Mouse (Mus musculus) CH12.LX (cell line): Measurements from ENCODE around the gene Zbtb42. TPM values are rescaled to one million over a fixed set of nuclear protein-coding genes. Genes with fewer than 3 reads are reported as not detected.

ENCODE experiments used
- DNase-seq: peaks from one replicate; pipeline ENCODE4 v3.0.0-alpha.2; 2013; ENCODE audit errors: extremely low read depth
- H3K27ac ChIP-seq: 2 replicates; pipeline ENCODE4 v1.5.1; 2012; ENCODE audit warnings: low read depth, mild to moderate bottlenecking, control low read depth, moderate library complexity; ENCODE audit not compliant: insufficient read depth
- H3K27me3 ChIP-seq: replicated peaks from 2 replicates; pipeline ENCODE3; 2012; ENCODE audit warnings: inconsistent platforms
- H3K36me3 ChIP-seq, 2 experiments: replicated peaks in 1 of 2; 2 replicates each; pipeline versions ENCODE3 to v1.6.1; 2012; ENCODE audit warnings: inconsistent platforms in 1 of 2, low read length in 1 of 2, mild to moderate bottlenecking in 1 of 2, mixed read lengths in 1 of 2, moderate library complexity in 1 of 2; ENCODE audit not compliant: control insufficient read depth in 1 of 2, insufficient read depth in 1 of 2
- H3K4me1 ChIP-seq, 2 experiments: 2 replicates each; pipeline ENCODE4 v1.6.1; 2012; ENCODE audit warnings: inconsistent platforms in 1 of 2, moderate library complexity in 1 of 2; ENCODE audit not compliant: insufficient read depth in 2 of 2, control insufficient read depth in 1 of 2
- H3K4me2 ChIP-seq: 2 replicates; pipeline ENCODE4 v1.6.1; 2012; ENCODE audit warnings: low read depth, mild to moderate bottlenecking, control low read depth; ENCODE audit not compliant: poor library complexity, insufficient read depth, severe bottlenecking
- H3K4me3 ChIP-seq, 3 experiments: fragments of 150-350 bp in 1 of 3; sonication (generic) in 1 of 3; replicated peaks in 1 of 3; 2 replicates each; pipeline versions ENCODE3 to v1.5.1; 2011 to 2012; ENCODE audit warnings: low read depth in 2 of 3, low read length in 2 of 3, mild to moderate bottlenecking in 2 of 3, moderate library complexity in 2 of 3, control low read depth in 1 of 3, improper control_type of control experiment in 1 of 3, inconsistent platforms in 1 of 3, mixed read lengths in 1 of 3; ENCODE audit not compliant: poor library complexity in 1 of 3
- H3K79me2 ChIP-seq: replicated peaks from 2 replicates; pipeline ENCODE4 v1.6.1; 2012; ENCODE audit warnings: mild to moderate bottlenecking, moderate library complexity; ENCODE audit not compliant: control insufficient read depth, poor library complexity, insufficient read depth, severe bottlenecking; ENCODE audit errors: extremely low read depth
- H3K9ac ChIP-seq: 2 replicates; pipeline ENCODE4 v1.6.1; 2012; ENCODE audit warnings: low read depth, mild to moderate bottlenecking, control low read depth, moderate library complexity; ENCODE audit not compliant: insufficient read depth
- H3K9me3 ChIP-seq: replicated peaks from 2 replicates; pipeline ENCODE3; 2012; ENCODE audit warnings: low read length, inconsistent platforms, mixed read lengths
- E2F4 ChIP-seq: IDR thresholded peaks from 2 replicates; pipeline ENCODE4 v1.6.1; 2011; ENCODE audit warnings: low read depth, low read length, improper control_type of control experiment; ENCODE audit not compliant: insufficient replicate concordance
- ELF1 ChIP-seq: IDR thresholded peaks from 2 replicates; pipeline ENCODE4 v1.6.1; 2014; ENCODE audit warnings: low read depth, mild to moderate bottlenecking, inconsistent platforms, low read length, improper control_type of control experiment
- GABPA ChIP-seq: IDR thresholded peaks from 2 replicates; pipeline ENCODE4 v1.6.1; 2012; ENCODE audit warnings: low read depth, low read length, improper control_type of control experiment, inconsistent platforms; ENCODE audit not compliant: insufficient replicate concordance
- HCFC1 ChIP-seq: IDR thresholded peaks from 2 replicates; pipeline ENCODE4 v1.6.1; 2012; ENCODE audit warnings: low read depth, mild to moderate bottlenecking, inconsistent platforms, low read length, improper control_type of control experiment
- JUN ChIP-seq: IDR thresholded peaks from 2 replicates; pipeline ENCODE4 v1.6.1; 2011; ENCODE audit warnings: low read depth, mild to moderate bottlenecking, low read length, improper control_type of control experiment, moderate library complexity; ENCODE audit not compliant: insufficient read depth
- MAFK ChIP-seq: IDR thresholded peaks from 2 replicates; pipeline ENCODE4 v1.6.1; 2011; ENCODE audit warnings: low read length, improper control_type of control experiment; ENCODE audit not compliant: insufficient replicate concordance
- MAX ChIP-seq: IDR thresholded peaks from 2 replicates; pipeline ENCODE4 v1.6.1; 2011; ENCODE audit warnings: low read length, improper control_type of control experiment
- MAZ ChIP-seq: IDR thresholded peaks from 2 replicates; pipeline ENCODE4 v1.6.1; 2012; ENCODE audit warnings: low read depth, mild to moderate bottlenecking, inconsistent platforms, low read length, improper control_type of control experiment, moderate library complexity
- MXI1 ChIP-seq: IDR thresholded peaks from 2 replicates; pipeline ENCODE4 v1.6.1; 2011; ENCODE audit warnings: mild to moderate bottlenecking, low read depth, low read length, improper control_type of control experiment
- MYC ChIP-seq: IDR thresholded peaks from 2 replicates; pipeline ENCODE4 v1.6.1; 2011; ENCODE audit warnings: low read depth, mild to moderate bottlenecking, improper control_type of control experiment, low read length
- NRF1 ChIP-seq: IDR thresholded peaks from 2 replicates; pipeline ENCODE4 v1.6.1; 2014; ENCODE audit warnings: low read depth, mild to moderate bottlenecking, inconsistent platforms, low read length, improper control_type of control experiment, moderate library complexity
- POLR2A ChIP-seq: IDR thresholded peaks from 2 replicates; pipeline ENCODE4 v1.6.1; 2011; ENCODE audit warnings: low read depth, mild to moderate bottlenecking, improper control_type of control experiment, low read length
- RAD21 ChIP-seq: IDR thresholded peaks from 2 replicates; pipeline ENCODE4 v1.6.1; 2011; ENCODE audit warnings: low read depth, mild to moderate bottlenecking, low read length, improper control_type of control experiment, moderate library complexity
- RCOR1 ChIP-seq: conservative IDR thresholded peaks from 2 replicates; pipeline ENCODE4 v1.6.1; 2012; ENCODE audit warnings: low read depth, mild to moderate bottlenecking, inconsistent platforms, low read length, improper control_type of control experiment
- SIN3A ChIP-seq: IDR thresholded peaks from 2 replicates; pipeline ENCODE4 v1.6.1; 2012; ENCODE audit warnings: low read length, improper control_type of control experiment, inconsistent platforms
- SMC3 ChIP-seq: IDR thresholded peaks from 2 replicates; pipeline ENCODE4 v1.6.1; 2011; ENCODE audit warnings: low read depth, low read length, improper control_type of control experiment
- TBP ChIP-seq: conservative IDR thresholded peaks from 2 replicates; pipeline ENCODE4 v1.6.1; 2011; ENCODE audit warnings: low read depth, low read length, improper control_type of control experiment
- USF1 ChIP-seq: IDR thresholded peaks from 2 replicates; pipeline ENCODE4 v1.6.1; 2014; ENCODE audit warnings: low read depth, mild to moderate bottlenecking, inconsistent platforms, low read length, improper control_type of control experiment
- USF2 ChIP-seq: conservative IDR thresholded peaks from 2 replicates; pipeline ENCODE4 v1.6.1; 2011; ENCODE audit warnings: low read depth, low read length, improper control_type of control experiment
- ZC3H11A ChIP-seq: IDR thresholded peaks from 2 replicates; pipeline ENCODE4 v1.6.1; 2012; ENCODE audit warnings: low read depth, mild to moderate bottlenecking, inconsistent platforms, low read length, improper control_type of control experiment
- ZMIZ1 ChIP-seq: IDR thresholded peaks from 2 replicates; pipeline ENCODE4 v1.6.1; 2012; ENCODE audit warnings: low read depth, mild to moderate bottlenecking, inconsistent platforms, low read length, improper control_type of control experiment
- dilution Hi-C: fragments of 300-500 bp; cut with MboI; formaldehyde crosslinking; loops from 2 replicates; pipeline ENCODE4 v1.14.3; 2020; ENCODE audit warnings: low sequenced_read_pairs; ENCODE audit not compliant: extremely low pct_unique_long_range_greater_than_20kb, extremely low pct_ligation_motif_present
- in situ Hi-C: fragments of 300-500 bp; cut with MboI; formaldehyde crosslinking; loops from 3 replicates; pipeline ENCODE4 v1.14.3; 2019; ENCODE audit warnings: low sequenced_read_pairs, low pct_ligation_motif_present, low pct_unique_long_range_greater_than_20kb, mixed read lengths
- polyA plus RNA-seq: library from polyadenylated mRNA; unstranded; fragments of >175 nt; gene quantifications from 2 replicates; pipeline ENCODE4 v1.2.1, GENCODE M21; 2012; ENCODE audit warnings: low read depth; ENCODE audit not compliant: insufficient read length
- total RNA-seq, 2 experiments: library from RNA; depleted of rRNA; stranded (reverse); fragments of 300-350 nt in 1 of 2; fragments of >200 nt in 1 of 2; gene quantifications; 2 replicates each; pipeline ENCODE4 v1.2.3; 2012 to 2014

Gene Zbtb42
- total and polyA plus RNA-seq, 3 experiments = 0.11 to 0.30 TPM; not detected in 1

DNA sequence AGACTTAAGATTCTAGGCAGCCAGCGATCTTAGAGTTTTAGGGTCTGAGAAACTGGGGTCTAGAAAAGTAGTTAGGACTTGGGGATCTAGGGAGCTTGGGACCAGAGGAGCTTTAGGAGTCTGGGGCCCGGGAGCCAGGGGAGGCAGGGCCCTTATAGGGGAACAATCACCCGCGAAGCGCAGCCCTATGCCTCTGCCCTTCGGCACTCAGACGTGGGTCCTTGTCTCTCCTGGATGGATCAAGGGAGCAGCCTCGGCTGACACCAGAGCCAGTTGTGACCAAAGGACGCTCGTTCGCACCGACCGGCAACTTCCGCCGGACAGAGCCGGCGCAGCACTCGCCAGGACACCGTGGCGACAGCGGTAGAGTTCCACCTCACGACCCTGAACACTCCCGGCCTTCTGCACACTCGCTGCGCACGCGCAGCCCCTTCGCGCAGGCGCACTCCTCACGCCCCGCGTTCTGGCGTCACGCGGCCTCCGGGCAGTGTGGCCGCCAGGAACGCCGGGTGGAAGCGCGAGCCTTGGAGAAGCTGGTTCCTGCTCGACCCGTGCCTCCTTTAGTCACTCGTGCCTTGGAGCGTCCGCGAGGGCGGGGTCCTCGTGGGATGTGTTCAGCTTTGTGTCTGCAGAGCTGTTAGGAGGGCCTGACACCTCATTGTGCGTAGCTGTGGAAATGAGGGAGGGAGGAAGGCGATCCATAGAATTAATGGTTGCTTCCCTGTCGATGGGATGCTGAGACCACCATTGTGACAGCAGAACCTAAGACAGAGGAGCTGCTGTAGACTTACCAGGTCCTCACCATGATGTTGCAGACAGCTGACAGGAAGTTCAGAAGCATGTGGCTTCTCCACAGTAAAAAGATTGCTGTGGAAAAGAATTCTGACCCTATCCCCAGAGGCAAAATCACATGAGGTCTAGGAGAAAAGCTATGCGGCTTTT lies 14.8 kb downstream of the Zbtb42 start (continued):
- TF ChIP-seq USF1 = peak; percentile 78

DNA sequence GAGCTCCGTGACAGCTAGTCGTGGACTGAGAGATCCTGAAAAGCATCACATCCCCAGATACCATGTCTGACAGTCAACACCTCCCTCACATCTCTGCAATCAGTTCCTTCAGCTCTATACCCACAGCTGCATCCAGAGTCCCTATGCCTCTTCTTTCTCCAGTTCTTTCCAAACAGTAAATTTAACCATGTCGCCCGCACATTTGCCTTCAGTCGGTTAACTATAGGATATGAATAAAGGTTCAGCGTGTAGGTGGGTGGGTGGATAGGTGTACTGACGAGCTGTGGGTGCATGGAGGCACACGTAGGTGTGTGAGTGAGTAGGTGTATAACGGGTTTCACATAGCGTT lies 15.5 kb downstream of the Zbtb42 start:
- H3K9ac ChIP-seq = peak overlapping the region; percentile 89
- dilution Hi-C loops = no loop called here
- H3K4me1 ChIP-seq = peaks cover 9 to 26% of the 10 kb centered on the region in 2 experiments

GRCm38 (mm10) chr12:112696806-112697425 lies 18.3 kb downstream of the Zbtb42 start:
- dilution Hi-C loops = no loop called here
- H3K4me1 ChIP-seq = peaks cover 9 to 20% of the 10 kb centered on the region in 2 experiments

More for the DNA sequence above, 15.5 kb downstream of the Zbtb42 start:
- Histone ChIP-seq H3K4me3 (peak overlapping the region; percentile 79 to 88 (median 81)), H3K27me3 (peaks cover 10% of the 10 kb centered on the region), H3K36me3 (peaks cover 0 to 25% of the 10 kb centered on the region in 2 experiments), H3K27ac (no peak overlapping the region), H3K9me3 (no peaks in the 10 kb centered on the region), H3K4me2 (peak overlapping the region; percentile 60), H3K79me2 (no peaks in the 10 kb centered on the region)
- in situ Hi-C loops = no loop called here
- no peak for DNase-seq
- TF ChIP-seq SIN3A (no peak), SMC3 (no peak), JUN (no peak), ELF1 (no peak), MYC (no peak), MAZ (no peak), TBP (no peak), E2F4 (no peak), RAD21 (no peak), USF2 (no peak), GABPA (no peak), HCFC1 (no peak), NRF1 (no peak), ZMIZ1 (no peak), POLR2A (no peak), MXI1 (no peak), MAX (no peak), ZC3H11A (no peak)

More at GRCm38 (mm10) chr12:112696806-112697425, 18.3 kb downstream of the Zbtb42 start:
- Histone ChIP-seq H3K27me3 (peaks cover 12% of the 10 kb centered on the region), H3K4me3 (no peak overlapping the region), H3K9me3 (no peaks in the 10 kb centered on the region), H3K36me3 (peaks cover 0 to 5% of the 10 kb centered on the region in 2 experiments), H3K79me2 (no peaks in the 10 kb centered on the region), H3K27ac (no peak overlapping the region), H3K9ac (no peak overlapping the region), H3K4me2 (no peak overlapping the region)
- in situ Hi-C loops = no loop called here
- TF ChIP-seq RCOR1 = no peak
- no peak for TF ChIP-seq E2F4
- TF ChIP-seq MAFK = no peak
- no peak for TF ChIP-seq MAZ
- DNase-seq = no peak
